In the genomic region with DNA sequence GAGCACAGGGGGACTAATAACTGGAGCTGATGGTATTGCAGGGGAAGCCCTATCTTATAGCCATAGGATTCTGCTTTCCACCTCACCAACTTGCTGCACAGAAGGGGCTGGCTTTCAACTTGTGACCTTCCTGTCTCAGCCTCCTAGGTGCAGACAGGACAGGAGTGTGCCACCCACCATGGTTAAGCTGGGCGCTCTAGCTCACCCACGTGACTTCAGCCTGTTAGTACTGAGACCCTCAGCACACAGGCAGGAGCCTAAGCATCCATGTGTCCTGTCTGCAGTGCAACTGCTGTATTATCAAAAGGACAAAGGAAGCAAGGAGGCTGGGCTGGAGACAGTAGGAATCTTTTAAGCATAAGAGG, we compare ENCODE assay signal across 9 mouse cellular contexts. TPM values are rescaled to one million over a fixed set of nuclear protein-coding genes. Genes with fewer than 3 reads are reported as not detected.
DNase-seq lines count a peak whose midpoint lies in the region; ATAC-seq lines count a peak whose summit lies in the region.
"Had no signal": no experiment of that assay in that cellular context is flagged by ENCODE, and none has a peak within 500 bp of the region (broad histone marks: within the 10 kb centered on the region; RNA-seq: fewer than 3 reads in every experiment).

No protein-coding gene starts in this region.

- no peaks in the 10 kb centered on the region for H3K27me3 ChIP-seq in hindbrain, embryonic 14.5 days (ENCODE audit: control insufficient read depth, insufficient read depth, low read length)
- no peaks in the 10 kb centered on the region for H3K27me3 ChIP-seq in hindbrain, embryonic 13.5 days
- no peaks in the 10 kb centered on the region for H3K27me3 ChIP-seq in neural tube, embryonic 14.5 days (ENCODE audit: control insufficient read depth, insufficient read depth, low read length)
- H3K27me3 ChIP-seq in neural tube, embryonic 15.5 days (replicated peaks): no peaks in the 10 kb centered on the region
- H3K27me3 ChIP-seq: embryonic facial prominence, embryonic 13.5 days had no signal

- H3K9ac ChIP-seq in hindbrain, embryonic 14.5 days: no peak overlapping the region
- no peak overlapping the region for H3K9ac ChIP-seq in hindbrain, embryonic 13.5 days
- H3K9ac ChIP-seq in neural tube, embryonic 14.5 days (replicated peaks; ENCODE audit: low read depth, low read length): no peak overlapping the region
- no peak overlapping the region for H3K9ac ChIP-seq in neural tube, embryonic 15.5 days (replicated peaks)
- H3K9ac ChIP-seq: embryonic facial prominence, embryonic 13.5 days had no signal

- H3K4me3 ChIP-seq in hindbrain, embryonic 14.5 days (replicated peaks; ENCODE audit: low read length): no peak overlapping the region
- H3K4me3 ChIP-seq in hindbrain, embryonic 13.5 days: no peak overlapping the region
- no peak overlapping the region for H3K4me3 ChIP-seq in neural tube, embryonic 14.5 days (ENCODE audit: low read depth, low read length)
- no peak overlapping the region for H3K4me3 ChIP-seq in neural tube, embryonic 15.5 days (replicated peaks)
- H3K4me3 ChIP-seq: embryonic facial prominence, embryonic 13.5 days had no signal

- peaks cover 46% of the 10 kb centered on the region for H3K36me3 ChIP-seq in hindbrain, embryonic 14.5 days (replicated peaks; ENCODE audit: control insufficient read depth, insufficient read depth)
- peaks cover 47% of the 10 kb centered on the region for H3K36me3 ChIP-seq in hindbrain, embryonic 13.5 days
- H3K36me3 ChIP-seq in neural tube, embryonic 14.5 days (ENCODE audit: control insufficient read depth, insufficient read depth, low read length): peaks cover 33% of the 10 kb centered on the region
- peaks cover 46% of the 10 kb centered on the region for H3K36me3 ChIP-seq in neural tube, embryonic 15.5 days

- no peak overlapping the region for H3K4me2 ChIP-seq in hindbrain, embryonic 14.5 days (replicated peaks)
- H3K4me2 ChIP-seq in hindbrain, embryonic 13.5 days: no peak overlapping the region
- H3K4me2 ChIP-seq in neural tube, embryonic 14.5 days (ENCODE audit: low read depth, low read length): no peak overlapping the region
- H3K4me2 ChIP-seq in neural tube, embryonic 15.5 days: no peak overlapping the region
- H3K4me2 ChIP-seq: embryonic facial prominence, embryonic 13.5 days had no signal

- H3K27ac ChIP-seq in hindbrain, embryonic 14.5 days: no peak overlapping the region
- H3K27ac ChIP-seq in hindbrain, embryonic 13.5 days: no peak overlapping the region
- H3K27ac ChIP-seq in neural tube, embryonic 14.5 days (ENCODE audit: low read depth, low read length): no peak overlapping the region
- H3K27ac ChIP-seq in neural tube, embryonic 15.5 days (replicated peaks): no peak overlapping the region
- H3K27ac ChIP-seq: embryonic facial prominence, embryonic 13.5 days had no signal

- 92% methylated on average over 2 of the region's 2 CpGs for WGBS in hindbrain, embryonic 14.5 days
- 85% methylated on average over 2 of the region's 2 CpGs for WGBS in hindbrain, embryonic 13.5 days
- WGBS in neural tube, embryonic 14.5 days: 100% methylated on average over 2 of the region's 2 CpGs
- WGBS in neural tube, embryonic 15.5 days: 92% methylated on average over 2 of the region's 2 CpGs

- DNase-seq in cerebellum, adult 11-12 months: peak; percentile 39
- no peak for DNase-seq in cerebellum, postnatal 4 days (ENCODE audit: low spot score in 2 of 2)
- DNase-seq in hindbrain, embryonic 14.5 days (ENCODE audit: low spot score): no peak
- no peak for DNase-seq in layer of hippocampus, postnatal 14 days (ENCODE audit: low spot score in 2 of 2)
- no peak for DNase-seq in adrenal gland, adult (ENCODE audit: inconsistent age in 2 of 2, low spot score in 1 of 2)

- no peaks in the 10 kb centered on the region for H3K4me1 ChIP-seq in hindbrain, embryonic 14.5 days (replicated peaks; ENCODE audit: control insufficient read depth, insufficient read depth, low read length)
- H3K4me1 ChIP-seq in hindbrain, embryonic 13.5 days (replicated peaks): 0 out of 2 replicates have a peak, but pooled peaks cover 5% of the 10 kb centered on the region
- H3K4me1 ChIP-seq in neural tube, embryonic 14.5 days (ENCODE audit: control insufficient read depth, insufficient read depth, low read length): no peaks in the 10 kb centered on the region
- H3K4me1 ChIP-seq in neural tube, embryonic 15.5 days: no peaks in the 10 kb centered on the region
- H3K4me1 ChIP-seq: embryonic facial prominence, embryonic 13.5 days had no signal

- peak; percentile 11; the same call in 1 of the 2 replicates for ATAC-seq in hindbrain, embryonic 14.5 days (ENCODE audit: low FRiP score)
- ATAC-seq in hindbrain, embryonic 13.5 days (ENCODE audit: low FRiP score): no peak
- peak; percentile 7; the same call in 1 of the 2 replicates for ATAC-seq in neural tube, embryonic 14.5 days (ENCODE audit: low read depth)
- ATAC-seq in neural tube, embryonic 15.5 days (ENCODE audit: low FRiP score): no peak

- no peaks in the 10 kb centered on the region for H3K9me3 ChIP-seq in hindbrain, embryonic 14.5 days (ENCODE audit: control insufficient read depth, low read length)
- no peaks in the 10 kb centered on the region for H3K9me3 ChIP-seq in hindbrain, embryonic 13.5 days
- H3K9me3 ChIP-seq in neural tube, embryonic 14.5 days (ENCODE audit: control insufficient read depth, low read length): no peaks in the 10 kb centered on the region
- no peaks in the 10 kb centered on the region for H3K9me3 ChIP-seq in neural tube, embryonic 15.5 days (replicated peaks)
- H3K9me3 ChIP-seq: embryonic facial prominence, embryonic 13.5 days had no signal

RNA-seq across cellular contexts. Expression of a gene that starts 18.4 kb away (rescaled TPM):
- polyA plus RNA-seq in hindbrain, embryonic 14.5 days (2014; fragmentation: Nextera tagmentation; extraction: Ambion mirVana): 20.3 and 21.0 TPM in 2 replicates
- polyA plus RNA-seq in hindbrain, embryonic 13.5 days (2015; fragmentation: Nextera tagmentation; extraction: Ambion mirVana): 24.0 and 24.2 TPM in 2 replicates
- polyA plus RNA-seq in neural tube, embryonic 14.5 days (2014; fragmentation: Nextera tagmentation; extraction: Ambion mirVana): 13.7 and 19.7 TPM in 2 replicates
- polyA plus RNA-seq in neural tube, embryonic 15.5 days (2015; fragmentation: Nextera tagmentation; extraction: Ambion mirVana): 25.4 and 27.5 TPM in 2 replicates
- 10 to 100 TPM; 16.6 to 20.4 TPM for total RNA-seq in layer of hippocampus, postnatal 14 days (2021)

RNA-seq across cellular contexts. Expression of a gene that starts 40.0 kb away (rescaled TPM):
- 17.0 TPM in 2 replicates for polyA plus RNA-seq in hindbrain, embryonic 14.5 days (2014; fragmentation: Nextera tagmentation; extraction: Ambion mirVana)
- polyA plus RNA-seq in hindbrain, embryonic 13.5 days (2015; fragmentation: Nextera tagmentation; extraction: Ambion mirVana): 23.9 and 27.9 TPM in 2 replicates
- polyA plus RNA-seq in neural tube, embryonic 14.5 days (2014; fragmentation: Nextera tagmentation; extraction: Ambion mirVana): 14.8 and 15.8 TPM in 2 replicates
- 23.3 and 24.5 TPM in 2 replicates for polyA plus RNA-seq in neural tube, embryonic 15.5 days (2015; fragmentation: Nextera tagmentation; extraction: Ambion mirVana)
- 10 to 100 TPM; 84.3 to 84.5 TPM for total RNA-seq in layer of hippocampus, postnatal 14 days (2021)

RNA-seq across cellular contexts. Expression of a gene that starts 53.2 kb away (rescaled TPM):
- polyA plus RNA-seq in hindbrain, embryonic 14.5 days (2014; fragmentation: Nextera tagmentation; extraction: Ambion mirVana): 51.3 and 51.6 TPM in 2 replicates
- polyA plus RNA-seq in hindbrain, embryonic 13.5 days (2015; fragmentation: Nextera tagmentation; extraction: Ambion mirVana): 33.4 and 33.8 TPM in 2 replicates
- polyA plus RNA-seq in neural tube, embryonic 14.5 days (2014; fragmentation: Nextera tagmentation; extraction: Ambion mirVana): 45.1 and 58.6 TPM in 2 replicates
- 56.4 and 66.4 TPM in 2 replicates for polyA plus RNA-seq in neural tube, embryonic 15.5 days (2015; fragmentation: Nextera tagmentation; extraction: Ambion mirVana)
- total RNA-seq in layer of hippocampus, postnatal 14 days (2021): 10 to 100 TPM; 28.1 to 31.2 TPM

Comparison
In these comparisons a context has a peak if more than half of its experiments do, and no peak if none do; other contexts are left out.
1. ATAC-seq: peak in hindbrain, embryonic 14.5 days (single experiment) and neural tube, embryonic 14.5 days (single experiment); none in hindbrain, embryonic 13.5 days (single experiment) and neural tube, embryonic 15.5 days (single experiment).